Mouse (Mus musculus): ENCODE measurements around the gene Mocs3.
A peak's percentile ranks its signal among the peaks of the same experiment; 100 is the strongest.

The Mocs3 gene

GRCm38 (mm10) chr2:168230026-168230728 lies at the start of gene Mocs3, which contains the start of the genes Gm20716 and Dpm1:
Gene Mocs3 (plus strand): TSS chr2:168230622.
Gene Gm20716 (minus strand): TSS chr2:168230364.
Gene Dpm1 (minus strand): TSS chr2:168230591.
- peak; percentile 81 to 86 for DNase-seq

GRCm38 (mm10) chr2:168191856-168192255 lies 38.6 kb upstream of the Mocs3 start:
- no peak for DNase-seq

DNA sequence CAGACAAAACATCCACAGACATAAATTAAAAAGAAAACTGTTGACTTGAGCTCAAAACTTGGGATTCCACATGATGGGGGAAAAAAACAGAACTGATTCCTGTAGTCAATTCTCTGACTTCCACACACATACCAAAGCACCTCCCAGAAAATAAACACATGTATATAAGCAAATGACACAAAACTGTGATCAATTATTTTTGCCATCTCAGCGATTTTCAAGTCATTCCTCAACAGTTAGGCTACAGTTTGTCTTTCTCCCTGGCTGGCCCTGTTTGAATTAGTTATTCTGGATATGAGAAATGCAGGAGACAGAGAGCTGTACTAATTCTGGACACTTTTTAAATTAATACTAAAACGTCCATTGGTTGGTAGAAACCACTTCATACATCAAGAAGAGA lies 36.7 kb upstream of the Mocs3 start:
- DNase-seq, result no peak

GRCm38 (mm10) chr2:168195721-168196120 lies 34.7 kb upstream of the Mocs3 start:
- no peak for DNase-seq

GRCm38 (mm10) chr2:168198421-168198820 lies 32.0 kb upstream of the Mocs3 start:
- DNase-seq, result no peak

DNA sequence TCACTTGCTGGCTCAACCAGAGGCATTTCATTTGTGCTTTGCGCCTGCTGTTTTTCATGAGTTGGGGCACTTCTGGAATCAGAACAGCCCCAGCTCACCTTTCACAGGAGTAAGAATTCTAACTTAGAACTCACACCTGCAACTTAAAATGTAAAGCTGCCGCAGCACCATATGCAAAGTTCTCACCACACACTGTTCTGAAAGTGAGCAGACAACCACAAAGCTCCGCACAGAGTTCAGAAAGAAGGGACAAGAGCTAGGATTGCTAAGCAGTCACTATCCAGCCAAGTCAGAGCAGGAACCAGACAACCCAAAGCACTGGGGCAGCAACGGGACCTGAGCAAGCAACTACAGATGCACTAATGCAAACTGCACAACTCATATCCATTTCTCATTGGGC lies 30.9 kb upstream of the Mocs3 start:
- no peak for DNase-seq

DNA sequence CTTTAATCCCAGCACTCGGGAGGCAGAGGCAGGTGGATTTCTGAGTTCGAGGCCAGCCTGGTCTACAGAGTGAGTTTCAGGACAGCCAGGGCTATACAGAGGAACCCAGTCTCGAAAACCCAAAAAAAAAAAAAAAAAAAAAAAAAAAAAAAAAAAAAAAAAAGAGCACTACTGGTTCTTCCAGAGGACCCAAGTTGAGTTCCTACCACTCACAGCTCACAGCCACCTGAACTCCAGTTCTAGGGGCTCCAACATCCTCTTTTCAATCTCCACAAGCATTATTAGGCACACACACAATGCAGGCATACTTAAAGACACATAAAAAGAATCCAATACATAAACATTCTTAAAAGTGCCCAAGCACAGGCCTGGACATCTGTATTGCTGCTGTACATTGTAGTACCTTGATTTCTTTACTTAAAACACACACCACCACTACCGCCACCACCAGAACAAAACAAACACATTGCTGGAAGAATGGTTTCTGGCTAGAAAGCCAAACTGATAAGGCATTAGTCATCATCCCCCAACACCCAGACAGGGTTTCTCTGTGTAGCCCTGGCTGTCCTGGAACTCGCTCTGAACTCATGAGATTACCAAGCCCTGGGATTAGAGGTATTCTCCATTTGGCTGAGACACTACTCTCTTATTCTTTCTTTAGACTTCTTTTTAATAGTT lies 30.3 kb upstream of the Mocs3 start:
- DNase-seq, result no peak

GRCm38 (mm10) chr2:168204476-168204999 lies 25.9 kb upstream of the Mocs3 start:
- DNase-seq, result no peak

- peak; percentile 85 to 92 for DNase-seq
Observed at GRCm38 (mm10) chr2:168205265-168205664, 25.2 kb upstream of the Mocs3 start.

DNA sequence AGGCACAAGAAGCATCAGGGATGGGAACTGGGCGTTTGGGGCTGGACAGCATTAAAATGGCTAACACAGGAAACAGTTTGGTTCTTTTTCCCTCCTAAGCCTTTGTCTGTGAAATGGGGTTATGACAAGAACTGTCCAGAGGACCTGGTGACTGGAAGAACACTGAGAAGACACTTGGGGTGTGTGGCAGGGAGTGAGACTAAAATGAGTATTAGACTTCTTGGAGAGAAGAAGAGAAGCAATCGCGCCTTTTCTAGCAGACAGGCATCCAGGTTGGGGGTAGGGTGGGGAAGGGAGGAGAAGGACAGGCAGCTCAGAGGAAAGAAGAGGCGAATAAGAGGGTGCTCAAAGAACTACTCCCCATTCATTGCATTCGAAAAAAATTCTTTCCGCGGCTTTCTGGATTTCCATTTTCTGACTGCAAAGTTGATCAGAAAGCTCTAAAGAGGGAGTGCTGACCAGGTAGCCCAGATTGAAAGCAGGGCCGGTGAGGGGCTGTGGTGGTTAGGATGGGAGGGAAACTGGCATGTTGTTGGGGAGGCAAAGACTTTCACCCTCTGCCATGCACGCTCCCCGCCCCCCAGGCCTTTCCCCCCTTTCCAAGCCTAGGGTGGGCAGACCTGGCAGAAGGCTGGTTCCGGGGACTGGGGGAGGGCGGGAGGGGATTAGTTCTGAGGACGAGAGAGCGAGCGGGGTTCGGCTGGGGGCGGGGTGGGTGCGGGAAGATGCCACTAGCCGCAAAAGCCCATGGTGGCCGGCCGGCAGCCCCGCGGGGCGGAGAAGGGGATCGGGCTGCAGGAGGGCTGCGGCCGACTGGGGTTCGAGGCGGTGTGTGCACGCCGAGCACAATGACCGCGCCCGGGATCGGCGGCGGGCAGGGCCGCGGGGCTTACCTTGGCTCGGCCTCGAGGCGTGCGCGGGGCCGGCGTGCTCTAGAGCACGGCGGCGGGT lies 24.5 kb upstream of the Mocs3 start:
- DNase-seq, result peak; percentile 16 to 18

DNA sequence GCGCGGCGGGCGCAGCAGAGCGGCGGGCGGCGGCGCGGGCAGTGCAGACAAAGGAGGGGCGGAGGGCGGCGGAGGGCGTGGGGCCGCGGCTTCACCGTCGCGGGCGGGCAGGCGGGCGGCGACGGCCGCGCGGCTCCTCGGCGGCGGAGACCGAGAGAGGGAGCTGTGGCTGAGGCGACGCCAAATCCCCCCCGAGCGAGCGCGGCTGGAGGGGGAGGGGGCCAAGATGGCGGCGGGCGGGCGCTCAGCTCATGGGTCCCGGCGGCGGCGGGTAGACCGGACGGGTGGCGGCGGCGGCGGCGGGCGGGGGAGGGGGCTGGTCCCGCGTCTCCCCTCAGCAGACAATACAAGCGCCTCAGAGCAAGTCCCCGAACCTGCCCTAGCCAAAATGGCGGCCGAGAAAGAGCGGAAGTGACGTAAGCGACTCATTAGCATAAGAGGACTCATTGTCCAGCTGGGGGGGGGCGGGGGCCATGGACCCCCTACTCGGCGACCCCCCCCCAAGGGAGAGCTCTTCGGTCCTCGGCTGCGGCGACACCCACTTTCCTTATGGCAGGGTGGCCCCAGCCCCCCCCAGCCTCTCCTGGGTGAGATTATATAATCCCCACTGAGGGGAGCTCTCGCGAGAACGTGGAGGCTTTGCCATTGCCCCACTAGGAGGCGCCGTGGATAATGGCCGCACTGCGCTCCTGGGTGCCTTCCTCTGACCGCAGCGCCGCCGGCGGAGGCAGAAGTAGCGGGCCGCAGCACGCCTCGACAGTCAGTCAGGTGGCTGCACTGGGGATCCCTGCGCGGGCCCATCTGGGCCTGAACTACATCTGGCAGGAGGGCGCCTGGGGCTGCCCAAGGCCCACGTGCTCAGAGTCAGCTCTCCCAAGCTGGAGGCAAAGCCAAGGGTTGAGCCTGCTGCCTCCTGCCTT lies 23.4 kb upstream of the Mocs3 start, which contains the start of gene Adnp:
TSS of gene Adnp (minus strand) at position 388 of the 920 bp plus-strand sequence.
- peak; percentile 94 to 96 for DNase-seq

DNA sequence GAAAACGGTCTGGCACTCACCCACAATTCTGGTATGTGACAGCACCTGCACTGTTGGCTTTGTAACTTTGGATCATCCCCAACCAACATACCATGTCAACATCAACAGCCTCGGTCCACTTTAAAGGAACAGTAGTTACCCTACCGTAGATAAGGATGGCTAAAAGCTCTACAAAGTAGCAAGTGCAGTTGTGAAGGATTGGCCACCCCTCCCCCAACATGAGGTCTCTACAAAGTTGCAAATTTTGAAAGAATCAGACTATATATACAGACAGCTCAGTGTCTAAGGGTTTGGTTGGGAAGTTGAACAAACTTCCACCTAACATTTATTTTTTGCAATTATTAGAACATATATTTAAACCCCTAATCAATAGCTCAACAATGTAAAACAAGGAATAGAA lies 22.5 kb upstream of the Mocs3 start:
- DNase-seq, result no peak

GRCm38 (mm10) chr2:168213788-168214397 lies 16.5 kb upstream of the Mocs3 start:
- peak in 1 of 2 experiments; percentile 13 for DNase-seq

GRCm38 (mm10) chr2:168223326-168223725 lies 7.1 kb upstream of the Mocs3 start:
- no peak for DNase-seq

DNA sequence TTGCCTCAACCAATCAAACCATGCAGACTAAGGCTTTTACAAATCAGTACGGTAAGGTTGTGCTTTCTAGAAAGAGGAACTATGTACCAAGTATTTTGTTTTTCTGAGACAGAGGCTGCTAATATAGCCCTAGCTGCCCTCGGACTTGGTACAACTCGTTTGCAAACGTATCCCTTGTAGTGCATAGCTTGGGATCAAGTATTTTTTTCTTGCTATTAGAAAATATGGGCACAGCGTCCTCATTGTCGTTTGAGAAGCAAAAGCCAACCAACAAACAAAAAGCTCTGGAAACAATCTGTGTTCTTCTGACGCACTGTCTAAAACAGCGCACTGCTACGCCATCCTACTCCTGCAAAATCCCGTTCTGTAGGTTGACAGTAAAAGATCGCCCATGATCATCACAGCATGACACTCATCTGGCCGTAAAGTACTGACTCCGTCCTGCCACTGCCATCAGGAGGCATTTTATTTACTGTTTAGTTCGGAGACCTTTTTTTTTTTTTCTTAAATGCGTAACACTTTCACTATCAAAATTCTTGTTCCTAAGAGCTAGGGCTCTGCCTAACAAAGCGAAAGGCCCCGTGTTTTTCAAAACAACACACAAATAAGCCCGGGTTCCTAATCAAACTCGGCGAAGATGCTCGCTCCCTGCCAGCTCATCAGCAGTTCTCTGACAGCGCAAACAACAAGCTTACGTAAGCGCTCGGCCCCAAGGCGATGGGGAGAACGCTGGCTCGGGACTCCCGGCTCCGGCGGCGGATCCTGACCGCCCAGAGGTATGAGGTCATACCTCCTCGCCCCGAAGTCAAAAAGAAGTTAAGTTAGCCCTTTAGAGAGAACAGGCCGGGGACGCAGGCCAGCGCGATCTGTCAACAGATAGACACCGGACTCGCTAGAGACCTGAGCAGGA lies 1.1 kb upstream of the Mocs3 start:
- peak; percentile 33 to 40 for DNase-seq

- peak in 1 of 2 experiments; percentile 5 for DNase-seq
Observed at GRCm38 (mm10) chr2:168230773-168231470, 500 bp downstream of the Mocs3 start.

- no peak for DNase-seq
Observed at GRCm38 (mm10) chr2:168231471-168231829, 1.0 kb downstream of the Mocs3 start.

DNA sequence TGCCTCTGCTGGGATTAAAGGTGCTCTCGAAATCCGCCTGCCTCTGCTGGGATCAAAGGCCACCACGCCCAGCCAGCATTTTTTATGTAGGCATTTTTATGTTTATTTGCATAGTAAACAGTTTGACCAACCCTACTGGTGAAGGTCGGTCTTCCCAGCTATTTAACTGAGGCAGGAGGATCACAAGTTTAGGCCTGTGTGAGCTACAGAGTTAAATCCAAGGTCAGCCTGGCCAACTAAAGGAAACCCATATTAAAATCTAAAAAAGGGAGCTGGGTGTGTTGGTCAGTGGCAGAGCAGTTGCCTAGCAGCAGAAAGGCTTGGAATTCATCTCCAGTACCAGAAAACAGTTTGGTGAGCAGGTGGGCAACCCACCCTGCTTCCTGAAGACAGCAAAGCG lies 2.9 kb downstream of the Mocs3 start:
- DNase-seq, result no peak

DNA sequence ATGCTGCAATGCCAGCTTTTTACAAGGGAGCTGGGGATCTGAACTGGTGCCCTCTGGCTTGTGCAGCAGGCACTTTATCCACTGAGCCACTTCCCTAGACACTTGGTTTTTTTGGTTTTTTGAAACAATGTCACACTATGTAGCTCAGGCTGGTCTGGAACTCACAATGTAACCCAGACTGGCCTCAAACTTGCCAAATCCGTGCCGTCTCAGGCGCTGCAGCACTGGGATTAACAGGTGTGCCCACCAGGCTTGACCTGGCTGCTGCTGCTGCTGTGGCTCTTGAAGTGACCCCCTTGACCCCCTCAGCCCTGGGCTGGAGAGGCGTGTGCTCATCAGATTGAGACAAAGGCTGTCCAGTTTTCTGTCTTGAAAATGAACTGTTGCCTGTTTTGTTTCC lies 7.9 kb downstream of the Mocs3 start:
- DNase-seq, result no peak

Data from lung, adult 18-20 months (tissue).